Mouse (Mus musculus) myocyte (in vitro differentiated cells): Measurements from ENCODE around the gene Cux1.

Experiments
- CEBPB ChIP-seq: IDR thresholded peaks from 2 replicates; pipeline ENCODE4 v1.6.1; 2011; ENCODE audit warnings: mild to moderate bottlenecking, moderate library complexity; ENCODE audit not compliant: poor library complexity, insufficient read depth, severe bottlenecking
- E2F4 ChIP-seq: IDR thresholded peaks from one replicate; pipeline ENCODE4 v1.6.1; 2011; ENCODE audit warnings: mild to moderate bottlenecking, control low read depth, moderate library complexity; ENCODE audit not compliant: insufficient read depth
- MAX ChIP-seq: IDR thresholded peaks from one replicate; pipeline ENCODE4 v1.6.1; 2011; ENCODE audit warnings: low read depth, mild to moderate bottlenecking, control low read depth
- POLR2A ChIP-seq: IDR thresholded peaks from one replicate; pipeline ENCODE4 v1.6.1; 2011; ENCODE audit warnings: low read depth, mild to moderate bottlenecking, control low read depth, moderate library complexity; ENCODE audit not compliant: insufficient read length
- POLR2AphosphoS2 ChIP-seq: IDR thresholded peaks from one replicate; pipeline ENCODE4 v1.6.1; 2011; ENCODE audit warnings: low read depth, control low read depth; ENCODE audit not compliant: insufficient read length
- TCF3 ChIP-seq: IDR thresholded peaks from one replicate; pipeline ENCODE4 v1.6.1; 2011; ENCODE audit warnings: low read depth, control low read depth; ENCODE audit not compliant: insufficient read length
- USF1 ChIP-seq: IDR thresholded peaks from one replicate; pipeline ENCODE4 v1.6.1; 2011; ENCODE audit warnings: low read depth, mild to moderate bottlenecking, control low read depth, moderate library complexity

DNA sequence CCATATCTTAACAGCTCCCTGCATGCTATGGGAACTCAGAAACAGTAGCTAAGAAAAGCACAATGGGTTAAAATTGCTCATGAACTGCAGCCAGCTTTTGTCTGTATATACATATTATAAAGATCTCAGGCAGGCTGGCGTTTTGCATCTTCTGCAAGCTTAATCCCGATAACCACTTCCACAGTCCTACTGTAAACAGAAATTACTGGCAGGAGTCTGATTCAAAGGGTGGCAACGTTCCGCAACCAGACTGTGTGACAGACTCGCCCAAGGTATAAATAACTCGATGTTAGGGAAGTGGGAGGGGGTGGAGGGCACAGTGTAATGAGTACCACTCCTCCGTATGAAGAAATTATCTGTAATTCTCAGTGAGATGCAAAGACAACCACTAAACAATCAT is 55.9 kb downstream of the Cux1 start:
- no peak for TF ChIP-seq POLR2AphosphoS2
- no peak for TF ChIP-seq E2F4
- no peak for TF ChIP-seq POLR2A
- TF ChIP-seq USF1: no peak
- no peak for TF ChIP-seq TCF3
- TF ChIP-seq MAX: no peak
- TF ChIP-seq CEBPB: peak; percentile 23; the same call in 1 of the 2 replicates
